Mouse (Mus musculus) lung, embryonic 16.5 days (tissue): ENCODE data around the gene Gtf2i. TPM values are rescaled to one million over a fixed set of nuclear protein-coding genes. Genes with fewer than 3 reads are reported as not detected.

Experiments used
- ATAC-seq: fragments of 200-750 bp; cut with Nextera tagmentation; 2 replicates; pipeline ENCODE4 v1.8.0; 2017; ENCODE audit warnings: low read depth, mild to moderate bottlenecking, moderate library complexity
- H3K27ac ChIP-seq: fragments of 300-500 bp; sonication (generic); 2 replicates; pipeline ENCODE4 v1.5.1; 2014; ENCODE audit warnings: mild to moderate bottlenecking, control low read depth, low read length
- H3K27me3 ChIP-seq: fragments of 300-500 bp; sonication (generic); 2 replicates; pipeline ENCODE4 v1.6.1; 2014; ENCODE audit warnings: low read depth, low read length, mixed read lengths; ENCODE audit not compliant: control insufficient read depth, insufficient read depth
- H3K36me3 ChIP-seq: fragments of 300-500 bp; sonication (generic); 2 replicates; pipeline ENCODE4 v1.6.1; 2014; ENCODE audit warnings: low read length; ENCODE audit not compliant: control insufficient read depth, insufficient read depth
- H3K4me1 ChIP-seq: fragments of 300-500 bp; sonication (generic); replicated peaks from 2 replicates; pipeline ENCODE4 v1.6.1; 2014; ENCODE audit warnings: low read length, mixed read lengths; ENCODE audit not compliant: control insufficient read depth, insufficient read depth
- H3K4me2 ChIP-seq: fragments of 300-500 bp; sonication (generic); 2 replicates; pipeline ENCODE4 v1.6.1; 2014; ENCODE audit warnings: low read depth, low read length, control low read depth
- H3K4me3 ChIP-seq: fragments of 300-500 bp; sonication (generic); 2 replicates; pipeline ENCODE4 v1.5.1; 2014; ENCODE audit warnings: mild to moderate bottlenecking, low read length, control low read depth
- H3K9ac ChIP-seq: fragments of 300-500 bp; sonication (generic); 2 replicates; pipeline ENCODE4 v1.6.1; 2014; ENCODE audit warnings: low read length, control low read depth
- H3K9me3 ChIP-seq: fragments of 300-500 bp; sonication (generic); 2 replicates; pipeline ENCODE4 v1.6.1; 2016; ENCODE audit warnings: low read length; ENCODE audit not compliant: control insufficient read depth
- WGBS: fragments of 180-500 bp; shearing (Covaris S2); extraction: QIAGEN DNeasy Blood & Tissue Kit; methylation state at CpG from one replicate; pipeline ENCODE4 v1.1.7; 2014; 5-methylcytosine and 5-hydroxymethylcytosine counted together
- polyA plus RNA-seq: library from polyadenylated mRNA; unstranded; fragments of >200 nt; fragmentation: Nextera tagmentation; extraction: Ambion mirVana; gene quantifications from 2 replicates; pipeline ENCODE4 v1.2.1, GENCODE M21; 2015

The Gtf2i gene
- polyA plus RNA-seq, 1 experiment from 2014 or later = 170 TPM

DNA sequence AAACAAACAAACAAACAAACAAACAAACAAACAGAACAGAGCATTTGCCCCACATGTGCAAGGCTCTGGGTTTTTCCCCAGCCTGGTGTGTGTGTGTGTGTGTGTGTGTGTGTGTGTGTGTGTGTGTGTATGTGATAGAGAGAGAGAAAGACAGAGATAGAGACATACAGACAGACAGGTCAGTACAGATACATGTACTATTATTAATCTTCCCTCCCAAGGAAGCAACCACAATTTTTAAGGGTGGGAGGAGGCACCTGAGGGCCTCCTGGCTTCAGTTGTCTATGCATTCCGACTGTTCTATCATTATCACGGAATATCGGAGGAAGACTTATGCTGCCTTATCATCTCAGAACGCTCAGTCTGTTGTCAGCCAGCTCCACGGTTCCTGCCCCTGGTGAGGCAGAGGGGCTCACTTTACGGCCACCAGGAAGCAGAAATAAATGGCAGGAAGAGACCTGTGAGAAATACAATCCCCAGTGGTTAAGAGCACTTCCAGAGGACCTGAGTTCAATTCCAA, 14.0 kb upstream of the Gtf2i start:
- no peaks in the 10 kb centered on the region for H3K9me3 ChIP-seq
- H3K4me2 ChIP-seq = no peak overlapping the region
- WGBS = 59% methylated on average over 6 of the region's 6 CpGs
- no peak overlapping the region for H3K9ac ChIP-seq
- H3K27ac ChIP-seq = no peak overlapping the region
- no peak overlapping the region for H3K4me3 ChIP-seq
- peaks cover 8% of the 10 kb centered on the region for H3K4me1 ChIP-seq
- no peaks in the 10 kb centered on the region for H3K27me3 ChIP-seq
- H3K36me3 ChIP-seq = no peaks in the 10 kb centered on the region
- no peak for ATAC-seq

DNA sequence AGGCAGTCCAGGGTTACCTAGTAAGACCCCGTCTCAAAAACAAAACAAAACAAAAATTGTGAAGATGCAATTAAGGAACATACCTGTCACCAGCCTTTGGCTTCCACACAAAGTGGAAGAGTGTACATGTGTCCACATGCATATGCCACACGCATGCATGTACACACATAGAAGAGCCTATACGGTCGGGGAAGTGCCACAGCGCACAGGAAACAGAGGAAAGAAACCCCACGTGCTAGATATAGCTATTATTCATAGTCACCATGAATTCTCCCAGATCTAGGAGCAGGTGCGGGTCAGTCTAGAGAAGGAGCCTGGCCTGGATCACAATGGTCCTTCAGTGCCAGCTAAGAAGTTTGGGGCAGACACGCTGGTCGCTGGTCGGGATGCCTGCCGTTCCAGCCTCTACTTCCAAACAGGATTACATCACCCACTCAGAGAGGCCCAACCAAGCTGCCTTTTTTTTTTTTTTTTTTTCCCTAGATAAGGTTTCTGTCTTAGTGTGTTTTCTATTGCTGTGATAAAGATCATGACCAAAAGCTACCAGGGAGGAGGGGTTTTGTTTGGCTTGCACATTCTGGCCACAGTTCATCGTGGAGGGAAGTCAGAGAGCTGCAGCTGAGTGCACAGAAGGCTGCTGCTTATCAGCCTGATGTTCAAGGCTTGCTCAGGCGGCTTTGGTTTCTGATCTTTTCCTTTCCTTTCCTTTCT, 11.5 kb upstream of the Gtf2i start:
- Histone ChIP-seq H3K27ac (peak overlapping the region; percentile 77), H3K4me1 (peaks cover 14% of the 10 kb centered on the region), H3K36me3 (no peaks in the 10 kb centered on the region), H3K27me3 (no peaks in the 10 kb centered on the region), H3K4me3 (no peak overlapping the region), H3K4me2 (no peak overlapping the region), H3K9me3 (no peaks in the 10 kb centered on the region), H3K9ac (no peak overlapping the region)
- peak; percentile 53; the same call in 1 of the 2 replicates for ATAC-seq
- WGBS = 34% methylated on average over 13 of the region's 13 CpGs

- Histone ChIP-seq H3K4me2 (no peak overlapping the region), H3K27ac (peak overlapping the region; percentile 69), H3K27me3 (no peaks in the 10 kb centered on the region), H3K9ac (no peak overlapping the region), H3K9me3 (no peaks in the 10 kb centered on the region), H3K4me1 (peaks cover 14% of the 10 kb centered on the region), H3K36me3 (no peaks in the 10 kb centered on the region), H3K4me3 (no peak overlapping the region)
- peak; percentile 69 for ATAC-seq
- WGBS = 27% methylated on average over 2 of the region's 2 CpGs
Measured at GRCm38 (mm10) chr5:134323869-134324268, 9.3 kb upstream of the Gtf2i start.

DNA sequence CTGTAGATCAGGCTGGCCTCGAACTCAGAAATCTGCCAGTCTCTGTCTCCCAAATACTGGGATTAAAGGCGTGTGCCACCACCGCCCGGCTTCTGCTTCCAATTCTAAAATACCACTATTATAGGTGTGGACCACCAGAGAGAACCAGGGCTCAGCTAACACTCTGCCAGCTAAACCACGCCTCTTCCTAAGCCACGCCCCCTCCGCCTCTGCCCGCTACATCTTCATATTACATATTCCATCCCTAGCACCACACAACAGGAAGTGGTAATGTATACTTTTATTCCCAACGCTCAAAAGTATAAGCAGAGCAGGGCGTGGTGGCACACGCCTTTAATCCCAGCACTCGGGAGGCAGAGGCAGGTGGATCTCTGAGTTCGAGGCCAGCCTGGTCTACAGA, 8.8 kb upstream of the Gtf2i start:
- H3K9ac ChIP-seq = no peak overlapping the region
- ATAC-seq = no peak
- H3K4me2 ChIP-seq = no peak overlapping the region
- WGBS = 76% methylated on average over 13 of the region's 13 CpGs
- no peaks in the 10 kb centered on the region for H3K9me3 ChIP-seq
- H3K27me3 ChIP-seq = no peaks in the 10 kb centered on the region
- H3K4me3 ChIP-seq = no peak overlapping the region
- H3K27ac ChIP-seq = peak overlapping the region; percentile 69
- no peaks in the 10 kb centered on the region for H3K36me3 ChIP-seq
- peaks cover 14% of the 10 kb centered on the region for H3K4me1 ChIP-seq

GRCm38 (mm10) chr5:134322355-134322754, 7.8 kb upstream of the Gtf2i start:
- H3K9me3 ChIP-seq = no peaks in the 10 kb centered on the region
- ATAC-seq = no peak
- H3K27ac ChIP-seq = no peak overlapping the region
- H3K27me3 ChIP-seq = no peaks in the 10 kb centered on the region
- H3K4me3 ChIP-seq = no peak overlapping the region
- peaks cover 14% of the 10 kb centered on the region for H3K4me1 ChIP-seq
- H3K4me2 ChIP-seq = no peak overlapping the region
- no peak overlapping the region for H3K9ac ChIP-seq
- 68% methylated on average over 13 of the region's 13 CpGs for WGBS
- H3K36me3 ChIP-seq = no peaks in the 10 kb centered on the region

GRCm38 (mm10) chr5:134321699-134322098, 7.1 kb upstream of the Gtf2i start:
- no peak overlapping the region for H3K4me3 ChIP-seq
- H3K4me1 ChIP-seq = peaks cover 18% of the 10 kb centered on the region
- H3K36me3 ChIP-seq = no peaks in the 10 kb centered on the region
- no peaks in the 10 kb centered on the region for H3K27me3 ChIP-seq
- H3K9ac ChIP-seq = no peak overlapping the region
- ATAC-seq = no peak
- WGBS = 60% methylated on average over 7 of the region's 7 CpGs
- no peaks in the 10 kb centered on the region for H3K9me3 ChIP-seq
- H3K4me2 ChIP-seq = no peak overlapping the region
- no peak overlapping the region for H3K27ac ChIP-seq

- Histone ChIP-seq H3K4me3 (no peak overlapping the region), H3K4me1 (peaks cover 17% of the 10 kb centered on the region), H3K4me2 (no peak overlapping the region), H3K36me3 (no peaks in the 10 kb centered on the region), H3K27ac (no peak overlapping the region), H3K27me3 (no peaks in the 10 kb centered on the region), H3K9ac (no peak overlapping the region), H3K9me3 (no peaks in the 10 kb centered on the region)
- ATAC-seq = no peak
- WGBS = 78% methylated on average over 6 of the region's 6 CpGs
Measured at GRCm38 (mm10) chr5:134318903-134319302, 4.3 kb upstream of the Gtf2i start.

DNA sequence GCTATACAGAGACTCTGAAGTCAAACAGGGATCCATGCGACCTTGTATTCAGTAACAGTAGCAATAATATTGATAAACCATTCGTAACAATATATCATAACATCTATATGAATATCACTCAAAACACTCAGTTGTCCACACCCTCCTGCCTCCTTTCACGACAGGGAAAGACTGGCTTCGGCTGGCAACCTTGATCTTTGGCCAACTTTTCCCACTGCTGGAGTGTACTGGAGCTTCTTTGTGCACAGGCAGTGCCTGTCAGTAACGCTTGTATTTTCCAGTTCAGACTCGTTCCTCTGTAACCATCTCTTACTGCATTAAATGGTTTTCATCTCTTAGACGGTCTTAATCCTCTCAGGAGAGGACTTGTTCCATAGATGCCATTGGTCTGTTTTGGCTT, 2.2 kb upstream of the Gtf2i start:
- Histone ChIP-seq H3K36me3 (no peaks in the 10 kb centered on the region), H3K27me3 (no peaks in the 10 kb centered on the region), H3K4me3 (no peak overlapping the region), H3K4me1 (peaks cover 17% of the 10 kb centered on the region), H3K27ac (peak overlapping the region; percentile 97), H3K9ac (no peak overlapping the region), H3K9me3 (no peaks in the 10 kb centered on the region), H3K4me2 (no peak overlapping the region)
- WGBS = 38% methylated on average over 7 of the region's 7 CpGs
- no peak for ATAC-seq

- peaks cover 23% of the 10 kb centered on the region for H3K4me1 ChIP-seq
- no peaks in the 10 kb centered on the region for H3K27me3 ChIP-seq
- peak overlapping the region; percentile 71 for H3K9ac ChIP-seq
- peak overlapping the region; percentile 55 for H3K4me2 ChIP-seq
- peak overlapping the region; percentile 97 for H3K27ac ChIP-seq
- peak overlapping the region; percentile 68 for H3K4me3 ChIP-seq
- ATAC-seq = no peak
- no peaks in the 10 kb centered on the region for H3K9me3 ChIP-seq
- H3K36me3 ChIP-seq = 0 out of 2 replicates have a peak, but pooled peaks cover 4% of the 10 kb centered on the region
- WGBS = 1% methylated on average over 25 of the region's 25 CpGs
Measured at GRCm38 (mm10) chr5:134315623-134316350, 1.2 kb upstream of the Gtf2i start.
